Mouse (Mus musculus): ENCODE data around the gene Lyrm9. TPM values are rescaled to one million over a fixed set of nuclear protein-coding genes. Genes with fewer than 3 reads are reported as not detected.
"Not testable (repeated sequence)": the region's sequence is repeated elsewhere in the genome, so short reads cannot be mapped to it uniquely, and the experiment has no call there.

Lyrm9 gene
- polyA plus RNA-seq, 1 experiment = 11.4 TPM

- 77% methylated on average over 2 of the region's 2 CpGs for WGBS
- H3K4me3 ChIP-seq (ENCODE audit: extremely low read depth, insufficient read depth, insufficient read length) = no peak overlapping the region
- no peak for DNase-seq (ENCODE audit: low read depth in 1 of 2, low spot score in 2 of 2)
- no peaks in the 10 kb centered on the region for H3K4me1 ChIP-seq (ENCODE audit: control insufficient read depth, insufficient read depth, insufficient read length)
- no peaks in the 10 kb centered on the region for H3K27me3 ChIP-seq (ENCODE audit: control insufficient read depth, insufficient read depth, low read length)
- no peaks in the 10 kb centered on the region for H3K36me3 ChIP-seq (ENCODE audit: control insufficient read depth, insufficient read depth, low read length)
- H3K27ac ChIP-seq (ENCODE audit: insufficient read depth, low read length) = no peak overlapping the region
- TF ChIP-seq CTCF (IDR thresholded peaks at IDR 0.05; ENCODE audit: extremely low read depth, insufficient read depth, insufficient read length, insufficient replicate concordance) (no peak), POLR2A (IDR thresholded peaks at IDR 0.05; ENCODE audit: low read depth, low read length) (no peak)
These were observed 38.9 kb downstream of the Lyrm9 start for GRCm38 (mm10) chr11:78865314-78865713.

- DNase-seq (ENCODE audit: low read depth in 1 of 2, low spot score in 2 of 2) = no peak
- Histone ChIP-seq H3K4me3 (ENCODE audit: extremely low read depth, insufficient read depth, insufficient read length) (no peak overlapping the region), H3K27me3 (ENCODE audit: control insufficient read depth, insufficient read depth, low read length) (no peaks in the 10 kb centered on the region), H3K4me1 (ENCODE audit: control insufficient read depth, insufficient read depth, insufficient read length) (no peaks in the 10 kb centered on the region), H3K36me3 (ENCODE audit: control insufficient read depth, insufficient read depth, low read length) (no peaks in the 10 kb centered on the region), H3K27ac (ENCODE audit: insufficient read depth, low read length) (no peak overlapping the region)
- 77% methylated on average over 3 of the region's 3 CpGs for WGBS
- TF ChIP-seq POLR2A (IDR thresholded peaks at IDR 0.05; ENCODE audit: low read depth, low read length) (no peak), CTCF (IDR thresholded peaks at IDR 0.05; ENCODE audit: extremely low read depth, insufficient read depth, insufficient read length, insufficient replicate concordance) (no peak)
These were observed 40.1 kb downstream of the Lyrm9 start for GRCm38 (mm10) chr11:78866486-78866885.

- WGBS = 79% methylated on average over 3 of the region's 3 CpGs
- H3K36me3 ChIP-seq (ENCODE audit: control insufficient read depth, insufficient read depth, low read length) = no peaks in the 10 kb centered on the region
These were observed 41.3 kb downstream of the Lyrm9 start for GRCm38 (mm10) chr11:78867696-78868095.

GRCm38 (mm10) chr11:78869205-78869604 is 42.8 kb downstream of the Lyrm9 start:
- not testable (repeated sequence) for H3K27me3 ChIP-seq (ENCODE audit: control insufficient read depth, insufficient read depth, low read length); DNase-seq (ENCODE audit: low read depth in 1 of 2, low spot score in 2 of 2)

More at GRCm38 (mm10) chr11:78867696-78868095, 41.3 kb downstream of the Lyrm9 start:
- Histone ChIP-seq H3K27me3 (ENCODE audit: control insufficient read depth, insufficient read depth, low read length) (no peaks in the 10 kb centered on the region), H3K27ac (ENCODE audit: insufficient read depth, low read length) (no peak overlapping the region), H3K4me1 (ENCODE audit: control insufficient read depth, insufficient read depth, insufficient read length) (no peaks in the 10 kb centered on the region), H3K4me3 (ENCODE audit: extremely low read depth, insufficient read depth, insufficient read length) (no peak overlapping the region)
- no peak for TF ChIP-seq CTCF (IDR thresholded peaks at IDR 0.05; ENCODE audit: extremely low read depth, insufficient read depth, insufficient read length, insufficient replicate concordance)
- TF ChIP-seq POLR2A (IDR thresholded peaks at IDR 0.05; ENCODE audit: low read depth, low read length) = no peak
- no peak for DNase-seq (ENCODE audit: low read depth in 1 of 2, low spot score in 2 of 2)

GRCm38 (mm10) chr11:78870891-78871290 is 44.5 kb downstream of the Lyrm9 start:
- DNase-seq (ENCODE audit: low read depth in 1 of 2, low spot score in 2 of 2) = no peak
- Histone ChIP-seq H3K4me3 (ENCODE audit: extremely low read depth, insufficient read depth, insufficient read length) (no peak overlapping the region), H3K27ac (ENCODE audit: insufficient read depth, low read length) (no peak overlapping the region), H3K36me3 (ENCODE audit: control insufficient read depth, insufficient read depth, low read length) (no peaks in the 10 kb centered on the region), H3K4me1 (ENCODE audit: control insufficient read depth, insufficient read depth, insufficient read length) (no peaks in the 10 kb centered on the region), H3K27me3 (ENCODE audit: control insufficient read depth, insufficient read depth, low read length) (no peaks in the 10 kb centered on the region)
- no peak for TF ChIP-seq CTCF (IDR thresholded peaks at IDR 0.05; ENCODE audit: extremely low read depth, insufficient read depth, insufficient read length, insufficient replicate concordance)
- TF ChIP-seq POLR2A (IDR thresholded peaks at IDR 0.05; ENCODE audit: low read depth, low read length) = no peak
- 93% methylated on average over 4 of the region's 4 CpGs for WGBS

More at GRCm38 (mm10) chr11:78869205-78869604, 42.8 kb downstream of the Lyrm9 start:
- H3K4me1 ChIP-seq (ENCODE audit: control insufficient read depth, insufficient read depth, insufficient read length); H3K36me3 ChIP-seq (ENCODE audit: control insufficient read depth, insufficient read depth, low read length); H3K4me3 ChIP-seq (ENCODE audit: extremely low read depth, insufficient read depth, insufficient read length); H3K27ac ChIP-seq (ENCODE audit: insufficient read depth, low read length): not testable (repeated sequence)
- WGBS = 94% methylated on average over 8 of the region's 8 CpGs

GRCm38 (mm10) chr11:78872782-78873181 is 46.4 kb downstream of the Lyrm9 start:
- 79% methylated on average over 2 of the region's 2 CpGs for WGBS
- no peak for DNase-seq (ENCODE audit: low read depth in 1 of 2, low spot score in 2 of 2)
- TF ChIP-seq CTCF (IDR thresholded peaks at IDR 0.05; ENCODE audit: extremely low read depth, insufficient read depth, insufficient read length, insufficient replicate concordance) = no peak
- no peak for TF ChIP-seq POLR2A (IDR thresholded peaks at IDR 0.05; ENCODE audit: low read depth, low read length)
- no peaks in the 10 kb centered on the region for H3K4me1 ChIP-seq (ENCODE audit: control insufficient read depth, insufficient read depth, insufficient read length)
- no peaks in the 10 kb centered on the region for H3K27me3 ChIP-seq (ENCODE audit: control insufficient read depth, insufficient read depth, low read length)
- no peaks in the 10 kb centered on the region for H3K36me3 ChIP-seq (ENCODE audit: control insufficient read depth, insufficient read depth, low read length)
- H3K27ac ChIP-seq (ENCODE audit: insufficient read depth, low read length) = no peak overlapping the region
- H3K4me3 ChIP-seq (ENCODE audit: extremely low read depth, insufficient read depth, insufficient read length) = no peak overlapping the region

GRCm38 (mm10) chr11:78879727-78880126 is 53.3 kb downstream of the Lyrm9 start:
- no peak overlapping the region for H3K4me3 ChIP-seq (ENCODE audit: extremely low read depth, insufficient read depth, insufficient read length)
- H3K27ac ChIP-seq (ENCODE audit: insufficient read depth, low read length) = no peak overlapping the region
- no peaks in the 10 kb centered on the region for H3K4me1 ChIP-seq (ENCODE audit: control insufficient read depth, insufficient read depth, insufficient read length)
- TF ChIP-seq POLR2A (IDR thresholded peaks at IDR 0.05; ENCODE audit: low read depth, low read length) (no peak), CTCF (IDR thresholded peaks at IDR 0.05; ENCODE audit: extremely low read depth, insufficient read depth, insufficient read length, insufficient replicate concordance) (no peak)
- WGBS = 94% methylated on average over 3 of the region's 3 CpGs
- H3K27me3 ChIP-seq (ENCODE audit: control insufficient read depth, insufficient read depth, low read length) = no peaks in the 10 kb centered on the region
- H3K36me3 ChIP-seq (ENCODE audit: control insufficient read depth, insufficient read depth, low read length) = no peaks in the 10 kb centered on the region
- no peak for DNase-seq (ENCODE audit: low read depth in 1 of 2, low spot score in 2 of 2)

Measured in spleen, adult 2 months (tissue).